Mouse (Mus musculus) midbrain, embryonic 15.5 days (tissue): ENCODE data around the gene Pllp. TPM values are rescaled to one million over a fixed set of nuclear protein-coding genes. Genes with fewer than 3 reads are reported as not detected.

Source experiments
- ATAC-seq: fragments of 200-750 bp; cut with Nextera tagmentation; replicated peaks from 2 replicates; pipeline ENCODE4 v1.8.0; 2017; ENCODE audit warnings: moderate TSS enrichment
- H3K27ac ChIP-seq: fragments of 300-500 bp; sonication (generic); 2 replicates; pipeline ENCODE4 v1.5.1; 2015; ENCODE audit warnings: mild to moderate bottlenecking, inconsistent platforms
- H3K27me3 ChIP-seq: fragments of 300-500 bp; sonication (generic); replicated peaks from 2 replicates; pipeline ENCODE4 v1.6.1; 2015; ENCODE audit warnings: inconsistent platforms
- H3K36me3 ChIP-seq: fragments of 300-500 bp; sonication (generic); replicated peaks from 2 replicates; pipeline ENCODE4 v1.6.1; 2015; ENCODE audit warnings: inconsistent platforms
- H3K4me1 ChIP-seq: fragments of 300-500 bp; sonication (generic); 2 replicates; pipeline ENCODE4 v1.6.1; 2015; ENCODE audit warnings: inconsistent platforms
- H3K4me2 ChIP-seq: fragments of 300-500 bp; sonication (generic); 2 replicates; pipeline ENCODE4 v1.6.1; 2015; ENCODE audit warnings: inconsistent platforms, mild to moderate bottlenecking, moderate library complexity
- H3K4me3 ChIP-seq: fragments of 300-500 bp; sonication (generic); 2 replicates; pipeline ENCODE4 v1.5.1; 2015; ENCODE audit warnings: mild to moderate bottlenecking, inconsistent platforms
- H3K9ac ChIP-seq: fragments of 300-500 bp; sonication (generic); 2 replicates; pipeline ENCODE4 v1.6.1; 2015; ENCODE audit warnings: mild to moderate bottlenecking, inconsistent platforms
- H3K9me3 ChIP-seq: fragments of 300-500 bp; sonication (generic); 2 replicates; pipeline ENCODE4 v1.6.1; 2016; ENCODE audit warnings: inconsistent platforms
- WGBS: fragments of 180-500 bp; shearing (Covaris S2); methylation state at CpG from one replicate; pipeline ENCODE4 v1.1.7; 2015; ENCODE audit warnings: mixed read lengths; 5-methylcytosine and 5-hydroxymethylcytosine counted together
- polyA plus RNA-seq: library from polyadenylated mRNA; unstranded; fragments of >200 nt; fragmentation: Nextera tagmentation; extraction: Ambion mirVana; gene quantifications from 2 replicates; pipeline ENCODE4 v1.2.1, GENCODE M21; 2015

Pllp gene
- polyA plus RNA-seq, 1 experiment from 2014 or later, result 1.5 TPM

- H3K4me3 ChIP-seq, result no peak overlapping the region
- no peaks in the 10 kb centered on the region for H3K9me3 ChIP-seq
- H3K27ac ChIP-seq, result no peak overlapping the region
- no peak overlapping the region for H3K4me2 ChIP-seq
- H3K9ac ChIP-seq, result no peak overlapping the region
- H3K4me1 ChIP-seq, result no peaks in the 10 kb centered on the region
- no peaks in the 10 kb centered on the region for H3K27me3 ChIP-seq
- 89% methylated on average over 5 of the region's 5 CpGs for WGBS
- peaks cover 44% of the 10 kb centered on the region for H3K36me3 ChIP-seq
- ATAC-seq, result no peak
These were observed 21.7 kb downstream of the Pllp start for GRCm38 (mm10) chr8:94674384-94674783.

GRCm38 (mm10) chr8:94666456-94667308, 29.4 kb downstream of the Pllp start, which contains the start of gene Arl2bp:
Gene Arl2bp (plus strand): TSS chr8:94666600.
- Histone ChIP-seq H3K4me1 (peaks cover 18% of the 10 kb centered on the region), H3K4me2 (peak within 1 kb of the TSS; percentile 61), H3K27ac (peak within 1 kb of the TSS; percentile 95), H3K4me3 (peak within 1 kb of the TSS; percentile 93), H3K9me3 (no peaks in the 10 kb centered on the region), H3K27me3 (no peaks in the 10 kb centered on the region), H3K36me3 (peaks cover 19% of the 10 kb centered on the region), H3K9ac (peak within 1 kb of the TSS; percentile 99)
- ATAC-seq, result peak; percentile 99
- under 1% methylated on average over 72 of the region's 74 CpGs for WGBS

DNA sequence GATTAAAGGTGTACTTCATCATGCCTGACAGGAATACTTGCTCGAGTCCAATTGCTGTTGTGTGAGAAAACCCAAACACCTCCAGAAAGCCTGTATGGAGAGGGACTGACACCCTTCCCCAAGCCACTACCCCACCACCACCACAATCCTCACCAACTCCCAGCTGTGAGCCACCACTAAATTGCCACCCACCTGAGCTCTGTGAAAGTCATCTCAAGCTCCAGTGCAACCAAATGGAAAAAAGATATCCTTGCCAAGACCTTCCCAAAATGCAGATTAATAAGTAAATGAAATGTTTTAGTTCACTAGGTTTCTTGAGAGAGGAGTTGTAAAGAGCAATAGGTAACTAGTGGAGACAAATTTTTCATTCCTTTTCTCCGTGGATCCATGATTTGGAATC, 31.4 kb downstream of the Pllp start:
- Histone ChIP-seq H3K27me3 (no peaks in the 10 kb centered on the region), H3K36me3 (peaks cover 12% of the 10 kb centered on the region; the same call in 1 of the 2 replicates), H3K9me3 (no peaks in the 10 kb centered on the region), H3K4me3 (no peak overlapping the region), H3K4me2 (no peak overlapping the region), H3K9ac (no peak overlapping the region), H3K27ac (no peak overlapping the region), H3K4me1 (peaks cover 18% of the 10 kb centered on the region)
- no peak for ATAC-seq
- WGBS, result 84% methylated on average over 2 of the region's 2 CpGs

DNA sequence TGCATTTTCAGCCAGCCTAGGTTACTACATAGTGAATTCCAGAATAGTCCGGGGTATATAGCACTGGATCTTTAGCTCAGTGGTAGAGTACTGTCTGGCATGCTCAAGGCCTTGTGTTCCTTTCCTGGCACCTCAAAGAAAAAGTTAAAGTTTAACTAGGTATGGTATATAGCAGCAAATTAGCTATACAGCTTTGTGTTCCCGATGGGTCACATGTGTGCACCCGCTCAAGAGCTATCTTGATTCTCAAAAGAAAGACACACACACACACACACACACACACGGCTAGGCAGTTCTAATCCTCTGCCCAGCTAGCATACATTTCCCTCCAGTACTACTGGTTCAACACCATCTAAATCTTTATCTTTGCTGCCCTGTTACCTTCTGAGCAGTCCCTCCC, 35.7 kb downstream of the Pllp start:
- no peak for ATAC-seq
- Histone ChIP-seq H3K4me1 (no peaks in the 10 kb centered on the region), H3K9me3 (no peaks in the 10 kb centered on the region), H3K27me3 (no peaks in the 10 kb centered on the region), H3K9ac (no peak overlapping the region), H3K4me3 (no peak overlapping the region), H3K36me3 (peaks cover 32% of the 10 kb centered on the region), H3K27ac (no peak overlapping the region), H3K4me2 (no peak overlapping the region)
- WGBS, result 90% methylated on average over 4 of the region's 4 CpGs

DNA sequence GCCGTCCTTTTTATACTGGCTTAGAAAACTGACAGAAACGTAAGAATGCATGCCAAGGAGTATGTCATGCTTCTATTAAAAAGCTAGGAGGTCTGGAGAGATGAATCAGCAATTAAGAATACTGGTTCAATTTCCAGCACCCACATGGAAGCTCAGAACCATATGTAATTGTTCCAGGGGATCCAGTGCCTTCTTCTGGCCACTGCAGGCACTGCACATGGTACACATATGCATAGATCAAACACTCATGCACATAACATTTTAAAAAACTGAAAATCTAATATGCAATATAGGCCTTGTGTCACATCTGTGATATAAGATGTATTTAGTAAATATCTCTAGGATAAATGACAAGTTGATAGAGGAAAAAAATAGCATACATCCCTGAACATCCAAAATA, 38.0 kb downstream of the Pllp start:
- Histone ChIP-seq H3K4me1 (no peaks in the 10 kb centered on the region), H3K27me3 (no peaks in the 10 kb centered on the region), H3K36me3 (peaks cover 46% of the 10 kb centered on the region), H3K4me2 (no peak overlapping the region), H3K4me3 (no peak overlapping the region), H3K9ac (no peak overlapping the region), H3K27ac (no peak overlapping the region), H3K9me3 (no peaks in the 10 kb centered on the region)
- 92% methylated on average over 2 of the region's 2 CpGs for WGBS
- ATAC-seq, result no peak

GRCm38 (mm10) chr8:94654994-94655393, 41.1 kb downstream of the Pllp start:
- no peaks in the 10 kb centered on the region for H3K9me3 ChIP-seq
- ATAC-seq, result no peak
- no peaks in the 10 kb centered on the region for H3K27me3 ChIP-seq
- H3K4me3 ChIP-seq, result no peak overlapping the region
- H3K36me3 ChIP-seq, result peaks cover 59% of the 10 kb centered on the region
- H3K27ac ChIP-seq, result no peak overlapping the region
- no peaks in the 10 kb centered on the region for H3K4me1 ChIP-seq
- no peak overlapping the region for H3K4me2 ChIP-seq
- no peak overlapping the region for H3K9ac ChIP-seq

DNA sequence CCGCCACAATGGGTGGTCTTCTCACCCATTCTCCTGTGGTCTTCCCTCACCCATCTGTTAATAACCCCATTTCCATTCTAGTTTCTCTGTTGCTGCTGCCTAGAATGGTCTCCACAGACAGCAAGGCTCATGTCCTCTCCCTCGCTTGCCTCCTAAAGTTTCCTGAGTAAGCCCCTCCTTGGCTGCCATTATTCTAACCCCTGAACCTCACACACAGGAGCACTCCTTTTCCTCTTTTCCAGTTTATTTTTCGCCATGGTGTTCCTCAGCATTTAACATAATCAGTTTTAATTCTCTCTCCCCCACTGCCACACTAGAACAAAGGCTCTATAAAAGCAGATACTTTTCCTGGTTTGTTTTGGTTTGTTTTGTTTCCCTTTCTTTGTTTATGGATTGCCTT, 43.1 kb downstream of the Pllp start:
- Histone ChIP-seq H3K9me3 (no peaks in the 10 kb centered on the region), H3K27ac (no peak overlapping the region), H3K9ac (no peak overlapping the region), H3K4me2 (no peak overlapping the region), H3K4me3 (no peak overlapping the region), H3K4me1 (no peaks in the 10 kb centered on the region), H3K27me3 (no peaks in the 10 kb centered on the region), H3K36me3 (peaks cover 57% of the 10 kb centered on the region)
- ATAC-seq, result no peak
- 87% methylated on average over 3 of the region's 3 CpGs for WGBS

DNA sequence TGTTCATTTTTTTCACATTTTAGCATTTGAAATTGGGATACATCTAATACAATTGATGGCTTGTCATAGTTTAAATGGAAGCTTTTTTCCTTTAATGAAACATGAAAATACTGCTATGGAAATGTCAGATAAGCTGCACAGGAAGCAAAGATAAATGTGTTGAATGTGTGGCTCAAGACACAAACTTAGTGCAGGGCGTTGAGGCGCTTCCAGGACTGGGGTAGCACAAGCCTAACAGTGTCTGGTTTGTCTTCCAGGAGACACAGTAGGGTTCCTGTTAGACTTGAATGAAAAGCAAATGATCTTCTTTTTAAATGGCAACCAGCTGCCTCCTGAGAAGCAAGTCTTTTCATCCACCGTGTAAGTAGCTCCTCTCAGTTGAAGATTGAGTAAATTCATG, 46.6 kb downstream of the Pllp start:
- Histone ChIP-seq H3K27ac (no peak overlapping the region), H3K4me2 (no peak overlapping the region), H3K27me3 (no peaks in the 10 kb centered on the region), H3K9me3 (no peaks in the 10 kb centered on the region), H3K36me3 (peaks cover 49% of the 10 kb centered on the region; the same call in 1 of the 2 replicates), H3K4me3 (no peak overlapping the region), H3K4me1 (no peaks in the 10 kb centered on the region), H3K9ac (no peak overlapping the region)
- 40% methylated on average over 3 of the region's 3 CpGs for WGBS
- ATAC-seq, result no peak

DNA sequence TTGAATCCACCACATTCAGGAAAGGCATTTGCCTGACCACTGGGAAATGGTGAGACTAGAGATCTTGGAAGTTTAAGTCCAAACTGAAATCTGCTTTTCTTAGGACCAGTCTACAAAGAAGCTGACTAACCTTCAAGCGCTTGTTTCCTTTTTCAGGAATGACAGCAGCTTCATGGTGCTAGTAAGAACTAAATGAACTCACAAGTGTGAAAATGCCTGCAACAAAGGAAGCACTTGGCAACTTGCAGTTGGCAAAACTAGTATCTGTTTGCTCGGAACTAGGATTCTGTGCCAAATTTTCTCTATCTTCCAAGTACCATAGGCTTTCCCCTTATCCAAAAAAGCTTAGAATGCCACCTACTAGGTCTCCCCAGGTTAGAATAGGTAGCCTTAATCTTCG, 49.9 kb downstream of the Pllp start:
- no peaks in the 10 kb centered on the region for H3K9me3 ChIP-seq
- no peak overlapping the region for H3K27ac ChIP-seq
- no peaks in the 10 kb centered on the region for H3K27me3 ChIP-seq
- 91% methylated on average over 3 of the region's 3 CpGs for WGBS
- no peaks in the 10 kb centered on the region for H3K4me1 ChIP-seq
- no peak overlapping the region for H3K9ac ChIP-seq
- H3K4me2 ChIP-seq, result no peak overlapping the region
- H3K36me3 ChIP-seq, result peaks cover 47% of the 10 kb centered on the region
- no peak overlapping the region for H3K4me3 ChIP-seq
- ATAC-seq, result no peak

- no peak overlapping the region for H3K9ac ChIP-seq
- no peak overlapping the region for H3K4me3 ChIP-seq
- no peak overlapping the region for H3K4me2 ChIP-seq
- H3K4me1 ChIP-seq, result no peaks in the 10 kb centered on the region
- 69% methylated on average over 1 of the region's 1 CpGs for WGBS
- no peaks in the 10 kb centered on the region for H3K9me3 ChIP-seq
- H3K36me3 ChIP-seq, result peaks cover 54% of the 10 kb centered on the region
- no peak overlapping the region for H3K27ac ChIP-seq
- ATAC-seq, result no peak
- H3K27me3 ChIP-seq, result no peaks in the 10 kb centered on the region
These were observed 50.9 kb downstream of the Pllp start for GRCm38 (mm10) chr8:94645202-94645601.

DNA sequence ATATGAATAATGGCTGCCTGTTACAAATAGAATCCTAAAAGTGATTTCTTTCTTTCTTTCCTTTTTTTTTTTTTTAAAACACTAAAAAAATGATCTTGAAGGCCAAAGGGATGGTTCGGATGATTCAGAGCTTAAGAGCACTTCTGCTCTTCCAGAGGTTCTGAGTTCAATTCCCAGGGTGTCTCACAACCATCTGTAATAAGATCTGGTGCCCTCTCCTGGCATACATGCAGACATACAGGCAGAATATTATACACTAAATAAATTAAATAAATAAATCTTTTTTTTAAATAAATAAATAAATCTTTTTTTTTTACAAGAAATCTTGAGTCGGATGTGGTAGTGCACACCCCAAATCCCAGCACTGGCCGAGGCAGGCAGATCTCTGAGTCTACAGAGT, 54.1 kb downstream of the Pllp start:
- Histone ChIP-seq H3K27ac (no peak overlapping the region), H3K36me3 (peaks cover 64% of the 10 kb centered on the region), H3K4me3 (no peak overlapping the region), H3K9me3 (no peaks in the 10 kb centered on the region), H3K4me1 (no peaks in the 10 kb centered on the region), H3K4me2 (no peak overlapping the region), H3K9ac (no peak overlapping the region), H3K27me3 (no peaks in the 10 kb centered on the region)
- ATAC-seq, result no peak
- 90% methylated on average over 3 of the region's 3 CpGs for WGBS

DNA sequence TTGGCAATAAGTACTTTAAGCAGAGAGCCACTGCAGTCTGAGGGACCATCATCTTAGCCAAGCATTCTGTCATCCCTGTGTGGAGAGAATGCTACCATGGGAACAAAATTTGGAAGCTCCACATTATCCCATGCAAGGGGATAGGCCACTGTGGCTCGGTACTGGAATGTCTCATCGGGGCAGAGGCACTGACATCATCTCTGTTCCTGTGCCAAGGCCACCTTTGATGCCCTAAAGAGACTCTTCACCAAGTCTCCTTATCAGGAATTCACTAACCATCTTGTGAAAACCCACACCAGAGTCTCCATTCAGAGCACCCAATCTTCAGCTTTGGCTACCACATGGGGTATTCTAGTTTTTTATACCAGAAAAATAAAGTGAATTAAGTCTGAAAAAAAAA, 54.9 kb downstream of the Pllp start:
- H3K27me3 ChIP-seq, result no peaks in the 10 kb centered on the region
- H3K9ac ChIP-seq, result no peak overlapping the region
- no peak for ATAC-seq
- no peaks in the 10 kb centered on the region for H3K9me3 ChIP-seq
- no peak overlapping the region for H3K27ac ChIP-seq
- peaks cover 63% of the 10 kb centered on the region for H3K36me3 ChIP-seq
- no peaks in the 10 kb centered on the region for H3K4me1 ChIP-seq
- WGBS, result 98% methylated on average over 2 of the region's 2 CpGs
- no peak overlapping the region for H3K4me3 ChIP-seq
- H3K4me2 ChIP-seq, result no peak overlapping the region

GRCm38 (mm10) chr8:94634211-94634610, 61.9 kb downstream of the Pllp start:
- Histone ChIP-seq H3K9ac (no peak overlapping the region), H3K36me3 (peaks cover 60% of the 10 kb centered on the region; the same call in 1 of the 2 replicates), H3K4me3 (no peak overlapping the region), H3K4me2 (no peak overlapping the region), H3K4me1 (no peaks in the 10 kb centered on the region), H3K27ac (no peak overlapping the region), H3K27me3 (no peaks in the 10 kb centered on the region), H3K9me3 (no peaks in the 10 kb centered on the region)
- no peak for ATAC-seq
